ENCODE assay signal across 32 mouse cellular contexts in the genomic region with DNA sequence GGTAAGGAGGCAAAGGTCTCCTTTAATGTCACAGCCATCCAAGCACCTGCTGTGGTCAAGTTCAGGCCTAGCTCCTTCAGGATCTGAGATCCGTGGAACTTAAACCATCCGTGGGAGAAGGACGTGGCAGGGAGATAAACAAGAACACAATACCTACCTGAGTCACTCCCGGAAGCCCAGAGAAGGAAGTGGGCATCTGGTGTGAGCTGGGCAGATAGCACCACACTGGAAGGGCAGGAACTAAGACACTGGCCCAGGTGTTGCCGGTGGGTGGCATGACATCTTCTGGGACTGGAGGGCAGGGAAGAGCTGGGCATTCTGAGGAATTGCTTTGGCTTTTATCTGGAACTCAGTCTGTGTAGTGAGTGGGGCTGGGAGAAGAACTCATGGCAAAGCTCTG. TPM values are rescaled to one million over a fixed set of nuclear protein-coding genes. Genes with fewer than 3 reads are reported as not detected.
DNase-seq lines count a peak whose midpoint lies in the region; ATAC-seq and TF ChIP-seq lines count a peak whose summit lies in the region.
"Had no signal": no experiment of that assay in that cellular context is flagged by ENCODE, and none has a peak within 500 bp of the region (broad histone marks: within the 10 kb centered on the region; RNA-seq: fewer than 3 reads in every experiment).

No protein-coding gene starts in this region.

- no peak overlapping the region for H3K4me3 ChIP-seq in forebrain, embryonic 10.5 days
- no peak overlapping the region for H3K4me3 ChIP-seq in forebrain, embryonic 13.5 days
- H3K4me3 ChIP-seq in kidney, adult 2 months (ENCODE audit: insufficient read depth, low read depth, low read length) = no peak overlapping the region
- H3K4me3 ChIP-seq in stomach, embryonic 16.5 days (replicated peaks; ENCODE audit: low read length) = no peak overlapping the region
- H3K4me3 ChIP-seq: embryonic facial prominence, embryonic 12.5 days; embryonic facial prominence, embryonic 15.5 days; forebrain, embryonic 12.5 days; heart, adult 2 months; heart, embryonic 10.5 days; heart, embryonic 13.5 days; hindbrain, embryonic 15.5 days had no signal

- H3K9ac ChIP-seq in forebrain, embryonic 13.5 days = no peak overlapping the region
- no peak overlapping the region for H3K9ac ChIP-seq in stomach, embryonic 16.5 days (ENCODE audit: low read length)
- H3K9ac ChIP-seq: embryonic facial prominence, embryonic 12.5 days; embryonic facial prominence, embryonic 15.5 days; forebrain, embryonic 12.5 days; heart, embryonic 13.5 days; hindbrain, embryonic 15.5 days had no signal

- peaks cover 60% of the 10 kb centered on the region for H3K4me1 ChIP-seq in forebrain, embryonic 10.5 days
- peaks cover 30% of the 10 kb centered on the region for H3K4me1 ChIP-seq in forebrain, embryonic 13.5 days
- peaks cover 48% of the 10 kb centered on the region for H3K4me1 ChIP-seq in kidney, adult 2 months (ENCODE audit: control insufficient read depth, insufficient read depth, low read length)
- H3K4me1 ChIP-seq in stomach, embryonic 16.5 days (ENCODE audit: control insufficient read depth, insufficient read depth, low read length) = peaks cover 4% of the 10 kb centered on the region; the same call in 1 of the 2 replicates

- H3K27me3 ChIP-seq in forebrain, embryonic 10.5 days (ENCODE audit: poor library complexity, severe bottlenecking) = no peaks in the 10 kb centered on the region; the same call in 1 of the 2 replicates
- no peaks in the 10 kb centered on the region for H3K27me3 ChIP-seq in forebrain, embryonic 13.5 days
- H3K27me3 ChIP-seq in kidney, adult 2 months (replicated peaks; ENCODE audit: control insufficient read depth, insufficient read depth, low read length) = no peaks in the 10 kb centered on the region
- no peaks in the 10 kb centered on the region for H3K27me3 ChIP-seq in stomach, embryonic 16.5 days (ENCODE audit: control insufficient read depth, insufficient read depth, low read length)
- H3K27me3 ChIP-seq: embryonic facial prominence, embryonic 12.5 days; embryonic facial prominence, embryonic 15.5 days; forebrain, embryonic 12.5 days; heart, embryonic 13.5 days; hindbrain, embryonic 15.5 days had no signal

- TF ChIP-seq CTCF in kidney, adult 2 months (conservative IDR thresholded peaks at IDR 0.05; ENCODE audit: insufficient read depth, insufficient read length, low read depth, low read length) = no peak

- H3K9me3 ChIP-seq in forebrain, embryonic 10.5 days = no peaks in the 10 kb centered on the region
- H3K9me3 ChIP-seq in forebrain, embryonic 13.5 days (replicated peaks) = no peaks in the 10 kb centered on the region
- H3K9me3 ChIP-seq in stomach, embryonic 16.5 days (replicated peaks; ENCODE audit: control insufficient read depth, low read length) = no peaks in the 10 kb centered on the region
- H3K9me3 ChIP-seq: embryonic facial prominence, embryonic 12.5 days; embryonic facial prominence, embryonic 15.5 days; forebrain, embryonic 12.5 days; heart, embryonic 10.5 days; heart, embryonic 13.5 days; hindbrain, embryonic 15.5 days had no signal

- no peak for ATAC-seq in forebrain, embryonic 13.5 days
- ATAC-seq in common myeloid progenitor, adult 5-6 weeks (replicated peaks; ENCODE audit: low read depth, poor library complexity, severe bottlenecking) = peak; percentile 48; the same call in 1 of the 2 replicates
- ATAC-seq in stomach, embryonic 16.5 days (ENCODE audit: insufficient read depth, low FRiP score) = 0 out of 2 replicates have a peak, but pooled peaks have one; percentile 22
- ATAC-seq: activated CD4-positive, CD25-positive, alpha-beta regulatory T cell, adult 4 months; forebrain, embryonic 16.5 days had no signal

- no peak for DNase-seq in forebrain, embryonic 10.5 days (ENCODE audit: extremely low spot score, low spot score)
- DNase-seq in kidney, adult 2 months = no peak
- no peak for DNase-seq in kidney, postnatal 14 days
- no peak for DNase-seq in layer of hippocampus, postnatal 14 days (ENCODE audit: low spot score in 2 of 2)
- no peak for DNase-seq in adrenal gland, postnatal 36 days
- DNase-seq: adrenal gland, adult 8-10 months; adrenal gland, postnatal 25 days; B cell, adult 2 months; cerebellum, adult 18-20 months; cerebellum, adult 9-10 months; cerebellum, postnatal 14 days; gastrocnemius, postnatal 10 days; gastrocnemius, postnatal 36 days; heart, adult 2 months; heart, postnatal 14 days had no signal

- H3K4me2 ChIP-seq in forebrain, embryonic 13.5 days = no peak overlapping the region
- no peak overlapping the region for H3K4me2 ChIP-seq in stomach, embryonic 16.5 days (ENCODE audit: low read depth, low read length)
- H3K4me2 ChIP-seq: embryonic facial prominence, embryonic 12.5 days; embryonic facial prominence, embryonic 15.5 days; forebrain, embryonic 12.5 days; heart, embryonic 13.5 days; hindbrain, embryonic 15.5 days had no signal

- no peak for TF ChIP-seq POLR2A in kidney, adult 2 months (IDR thresholded peaks at IDR 0.05; ENCODE audit: low read depth, low read length)

- peak overlapping the region; percentile 88 for H3K27ac ChIP-seq in forebrain, embryonic 10.5 days
- H3K27ac ChIP-seq in forebrain, embryonic 13.5 days = no peak overlapping the region
- peak overlapping the region; percentile 94 for H3K27ac ChIP-seq in kidney, adult 2 months (ENCODE audit: insufficient read depth, low read depth, low read length)
- peak overlapping the region; percentile 34; the same call in 1 of the 2 replicates for H3K27ac ChIP-seq in stomach, embryonic 16.5 days (ENCODE audit: low read length)
- H3K27ac ChIP-seq: embryonic facial prominence, embryonic 12.5 days; embryonic facial prominence, embryonic 15.5 days; heart, adult 2 months; heart, embryonic 10.5 days; heart, embryonic 13.5 days; hindbrain, embryonic 15.5 days had no signal

- H3K36me3 ChIP-seq in forebrain, embryonic 10.5 days (replicated peaks) = no peaks in the 10 kb centered on the region
- no peaks in the 10 kb centered on the region for H3K36me3 ChIP-seq in forebrain, embryonic 13.5 days (ENCODE audit: poor library complexity, severe bottlenecking)
- H3K36me3 ChIP-seq in kidney, adult 2 months (ENCODE audit: control insufficient read depth, insufficient read depth, low read length) = no peaks in the 10 kb centered on the region
- H3K36me3 ChIP-seq in stomach, embryonic 16.5 days (ENCODE audit: control insufficient read depth, insufficient read depth, low read length) = no peaks in the 10 kb centered on the region
- H3K36me3 ChIP-seq: embryonic facial prominence, embryonic 12.5 days; embryonic facial prominence, embryonic 15.5 days; forebrain, embryonic 12.5 days; heart, embryonic 10.5 days; heart, embryonic 13.5 days; hindbrain, embryonic 15.5 days had no signal

- 95% methylated on average over 5 of the region's 5 CpGs for WGBS in forebrain, embryonic 10.5 days
- 93% methylated on average over 5 of the region's 5 CpGs for WGBS in forebrain, embryonic 13.5 days
- WGBS in kidney, adult 2 months = 65% methylated on average over 5 of the region's 5 CpGs
- WGBS in stomach, embryonic 16.5 days = 60% methylated on average over 5 of the region's 5 CpGs

RNA-seq across cellular contexts. Expression of a gene that starts 41.6 kb away (rescaled TPM):
- polyA plus RNA-seq in forebrain, embryonic 10.5 days (2016; fragmentation: Nextera tagmentation; extraction: Ambion mirVana) = 16.1 and 16.8 TPM in 2 replicates
- polyA plus RNA-seq in forebrain, embryonic 13.5 days (2015; fragmentation: Nextera tagmentation; extraction: Ambion mirVana) = 7.3 and 9.0 TPM in 2 replicates
- 32.0 and 34.2 TPM in 2 replicates for polyA plus RNA-seq in kidney, adult 2 months (2012; rRNA removed)
- 11.4 and 13.9 TPM in 2 replicates for total RNA-seq in common myeloid progenitor, adult 5-6 weeks (2017)
- 8.7 and 9.5 TPM in 2 replicates for polyA plus RNA-seq in stomach, embryonic 16.5 days (2015; fragmentation: Nextera tagmentation; extraction: Ambion mirVana)
- total RNA-seq in layer of hippocampus, postnatal 14 days (2021) = under 1 TPM; 0.39 to 0.41 TPM
- total RNA-seq in adrenal gland, postnatal 36 days (2021) = 10 to 100 TPM in 1 of 2 experiments, 1 to 10 TPM in 1; 8.6 to 13.9 TPM

RNA-seq across cellular contexts. Expression of a gene that starts 45.7 kb away (rescaled TPM):
- not detected in 2 replicates for polyA plus RNA-seq in forebrain, embryonic 10.5 days (2016; fragmentation: Nextera tagmentation; extraction: Ambion mirVana)
- not detected in 2 replicates for polyA plus RNA-seq in forebrain, embryonic 13.5 days (2015; fragmentation: Nextera tagmentation; extraction: Ambion mirVana)
- not detected in 2 replicates for polyA plus RNA-seq in kidney, adult 2 months (2012; rRNA removed)
- not detected in 2 replicates for total RNA-seq in common myeloid progenitor, adult 5-6 weeks (2017)
- polyA plus RNA-seq in stomach, embryonic 16.5 days (2015; fragmentation: Nextera tagmentation; extraction: Ambion mirVana) = 8.0 and 9.8 TPM in 2 replicates
- not detected for total RNA-seq in layer of hippocampus, postnatal 14 days (2021)
- total RNA-seq in adrenal gland, postnatal 36 days (2021) = not detected
- total RNA-seq: adrenal gland, adult 8-10 months; adrenal gland, postnatal 25 days; CH12.LX; gastrocnemius, adult 18-20 months; gastrocnemius, postnatal 10 days; gastrocnemius, postnatal 36 days; granulocyte monocyte progenitor cell, adult 5-6 weeks; heart, adult 2 months; heart, postnatal 14 days; MEL had no signal
- polyA plus RNA-seq: activated CD4-positive, CD25-positive, alpha-beta regulatory T cell, adult 4 months; embryonic facial prominence, embryonic 12.5 days; forebrain, embryonic 12.5 days; forebrain, embryonic 16.5 days; heart, adult 2 months; heart, embryonic 16.5 days; hindbrain, embryonic 11.5 days; hindbrain, embryonic 15.5 days had no signal
